Mouse (Mus musculus): ENCODE results near the gene Fam186a.

DNA sequence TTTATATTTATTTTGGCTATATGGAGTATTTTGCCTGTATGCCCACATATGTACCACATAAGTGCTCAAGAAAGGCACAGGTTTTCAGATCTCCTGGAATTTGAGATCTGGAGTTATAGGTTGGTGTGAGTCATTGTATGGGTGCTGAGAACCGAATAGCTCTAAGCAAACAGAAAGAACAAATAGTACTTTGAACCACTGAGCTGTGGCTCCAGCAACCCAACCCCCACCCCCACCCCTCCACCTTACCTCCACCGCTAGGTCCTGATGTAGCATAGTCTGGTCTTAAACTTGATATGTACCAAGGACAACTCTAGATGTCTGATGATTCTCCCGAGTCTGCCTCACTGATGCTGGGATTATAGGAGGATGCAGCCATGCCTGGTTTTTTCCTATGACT, 49.6 kb downstream of the Fam186a start:
- TF ChIP-seq CTCF (IDR thresholded peaks at IDR 0.05; ENCODE audit: borderline replicate concordance, extremely low read depth, insufficient read depth, insufficient read length) = no peak
- TF ChIP-seq POLR2A (IDR thresholded peaks at IDR 0.05; ENCODE audit: borderline replicate concordance, extremely low read depth, insufficient read depth, insufficient read length, poor library complexity, severe bottlenecking) = no peak

Data from brain, embryonic 14.5 days (tissue).